Mouse (Mus musculus) liver, embryonic 14 days (tissue): ENCODE results near the gene Tcte3. TPM values are rescaled to one million over a fixed set of nuclear protein-coding genes. Genes with fewer than 3 reads are reported as not detected.

Experiments used
- polyA plus RNA-seq: library from polyadenylated mRNA; depleted of rRNA; stranded (reverse); fragments of >200 nt; gene quantifications from 2 replicates; pipeline ENCODE4 v1.2.3, GENCODE M21; 2012; rRNA removed

Gene Tcte3
- polyA plus RNA-seq = 0.71 and 0.72 TPM in 2 replicates

GRCm38 (mm10) chr17:15041175-15041729 is at the start of gene Tcte3, which contains the start of the genes Ermard and Gm3448:
Gene Tcte3, minus strand, starts transcription at chr17:15041488.
Gene Ermard, plus strand, starts transcription at chr17:15041208.
Gene Gm3448, minus strand, starts transcription at chr17:15041537.

GRCm38 (mm10) chr17:15009706-15010413 is 31.4 kb downstream of the Tcte3 start, which contains the start of gene Gm3435:
Gene Gm3435, plus strand, starts transcription at chr17:15010176.

GRCm38 (mm10) chr17:14978362-14979038 is 62.8 kb downstream of the Tcte3 start, which contains the start of the genes 9030025P20Rik and Gm3417:
Gene 9030025P20Rik, plus strand, starts transcription at chr17:14978468.
Gene Gm3417, minus strand, starts transcription at chr17:14978790.

Other genes with a start within 250 kb of the Tcte3 start
- 0.53 and 0.58 TPM in 2 replicates for gene Wdr27, start 98.3 kb downstream of the Tcte3 start, polyA plus RNA-seq
- 5.9 and 6.6 TPM in 2 replicates for gene 1600012H06Rik, start 98.3 kb downstream of the Tcte3 start, polyA plus RNA-seq
- 93.0 and 93.8 TPM in 2 replicates for gene Phf10, start 80.2 kb downstream of the Tcte3 start, polyA plus RNA-seq
- gene 9030025P20Rik, start 63.0 kb downstream of the Tcte3 start, polyA plus RNA-seq = 5.1 and 5.2 TPM in 2 replicates
- gene Gm3417, start 62.7 kb downstream of the Tcte3 start, polyA plus RNA-seq = 1.2 and 1.8 TPM in 2 replicates
- gene Gm3435, start 31.3 kb downstream of the Tcte3 start, polyA plus RNA-seq = 2.1 and 3.0 TPM in 2 replicates
- gene Ermard, start 280 bp downstream of the Tcte3 start, polyA plus RNA-seq = 22.0 and 24.8 TPM in 2 replicates
- gene Gm3448, start within 50 bp of the Tcte3 start, polyA plus RNA-seq = 1.8 and 1.9 TPM in 2 replicates